Mouse (Mus musculus): ENCODE measurements at regions not wholly inside any gene's neighbourhood (a gene's known extent, or its start where the extent isn't known, plus 50 kb on each side); places are given as distances from the start of the nearest gene placed in this dataset.

- in situ Hi-C loops (cut with MboI; ENCODE audit: low pct_unique_long_range_greater_than_20kb in 1 of 2, low sequenced_read_pairs in 2 of 2, unreplicated experiment in 1 of 2): no loop called here
Observed at GRCm38 (mm10) chr8:30602421-30602820, 2826.1 kb upstream of the 5930422O12Rik start.

- in situ Hi-C loops (cut with MboI; ENCODE audit: low pct_unique_long_range_greater_than_20kb in 1 of 2, low sequenced_read_pairs in 2 of 2, unreplicated experiment in 1 of 2): no loop called here
Observed at GRCm38 (mm10) chr8:30630332-30630731, 2798.2 kb upstream of the 5930422O12Rik start.

GRCm38 (mm10) chr8:30636791-30637190, 2791.7 kb upstream of the 5930422O12Rik start:
- in situ Hi-C loops (cut with MboI; ENCODE audit: low pct_unique_long_range_greater_than_20kb in 1 of 2, low sequenced_read_pairs in 2 of 2, unreplicated experiment in 1 of 2): no loop called here

- in situ Hi-C loops (cut with MboI; ENCODE audit: low pct_unique_long_range_greater_than_20kb in 1 of 2, low sequenced_read_pairs in 2 of 2, unreplicated experiment in 1 of 2): no loop called here
Observed at GRCm38 (mm10) chr8:30642866-30643690, 2785.4 kb upstream of the 5930422O12Rik start.

- in situ Hi-C loops (cut with MboI; ENCODE audit: low pct_unique_long_range_greater_than_20kb in 1 of 2, low sequenced_read_pairs in 2 of 2, unreplicated experiment in 1 of 2): no loop called here
Observed at GRCm38 (mm10) chr8:30648497-30648896, 2780.0 kb upstream of the 5930422O12Rik start.

GRCm38 (mm10) chr8:30655749-30656241, 2772.7 kb upstream of the 5930422O12Rik start:
- in situ Hi-C loops (cut with MboI; ENCODE audit: low pct_unique_long_range_greater_than_20kb in 1 of 2, low sequenced_read_pairs in 2 of 2, unreplicated experiment in 1 of 2): no loop called here

GRCm38 (mm10) chr8:30661261-30661660, 2767.2 kb upstream of the 5930422O12Rik start:
- in situ Hi-C loops (cut with MboI; ENCODE audit: low pct_unique_long_range_greater_than_20kb in 1 of 2, low sequenced_read_pairs in 2 of 2, unreplicated experiment in 1 of 2): no loop called here

GRCm38 (mm10) chr8:30669451-30669850, 2759.1 kb upstream of the 5930422O12Rik start:
- in situ Hi-C loops (cut with MboI; ENCODE audit: low pct_unique_long_range_greater_than_20kb in 1 of 2, low sequenced_read_pairs in 2 of 2, unreplicated experiment in 1 of 2): no loop called here

- in situ Hi-C loops (cut with MboI; ENCODE audit: low pct_unique_long_range_greater_than_20kb in 1 of 2, low sequenced_read_pairs in 2 of 2, unreplicated experiment in 1 of 2): no loop called here
Observed at GRCm38 (mm10) chr8:30677423-30677822, 2751.1 kb upstream of the 5930422O12Rik start.

- in situ Hi-C loops (cut with MboI; ENCODE audit: low pct_unique_long_range_greater_than_20kb in 1 of 2, low sequenced_read_pairs in 2 of 2, unreplicated experiment in 1 of 2): no loop called here
Observed at GRCm38 (mm10) chr8:30682169-30682568, 2746.3 kb upstream of the 5930422O12Rik start.

GRCm38 (mm10) chr8:30686539-30686938, 2742.0 kb upstream of the 5930422O12Rik start:
- in situ Hi-C loops (cut with MboI; ENCODE audit: low pct_unique_long_range_greater_than_20kb in 1 of 2, low sequenced_read_pairs in 2 of 2, unreplicated experiment in 1 of 2): no loop called here

GRCm38 (mm10) chr8:30694126-30694525, 2734.4 kb upstream of the 5930422O12Rik start:
- in situ Hi-C loops (cut with MboI; ENCODE audit: low pct_unique_long_range_greater_than_20kb in 1 of 2, low sequenced_read_pairs in 2 of 2, unreplicated experiment in 1 of 2): no loop called here

- in situ Hi-C loops (cut with MboI; ENCODE audit: low pct_unique_long_range_greater_than_20kb in 1 of 2, low sequenced_read_pairs in 2 of 2, unreplicated experiment in 1 of 2): no loop called here
Observed at GRCm38 (mm10) chr8:30716643-30717042, 2711.9 kb upstream of the 5930422O12Rik start.

GRCm38 (mm10) chr8:30730366-30730765, 2698.1 kb upstream of the 5930422O12Rik start:
- in situ Hi-C loops (cut with MboI; ENCODE audit: low pct_unique_long_range_greater_than_20kb in 1 of 2, low sequenced_read_pairs in 2 of 2, unreplicated experiment in 1 of 2): no loop called here

- in situ Hi-C loops (cut with MboI; ENCODE audit: low pct_unique_long_range_greater_than_20kb in 1 of 2, low sequenced_read_pairs in 2 of 2, unreplicated experiment in 1 of 2): no loop called here
Observed at GRCm38 (mm10) chr8:30732585-30733253, 2695.8 kb upstream of the 5930422O12Rik start.

GRCm38 (mm10) chr8:30733385-30733784, 2695.1 kb upstream of the 5930422O12Rik start:
- in situ Hi-C loops (cut with MboI; ENCODE audit: low pct_unique_long_range_greater_than_20kb in 1 of 2, low sequenced_read_pairs in 2 of 2, unreplicated experiment in 1 of 2): no loop called here

GRCm38 (mm10) chr8:30735338-30735737, 2693.2 kb upstream of the 5930422O12Rik start:
- in situ Hi-C loops (cut with MboI; ENCODE audit: low pct_unique_long_range_greater_than_20kb in 1 of 2, low sequenced_read_pairs in 2 of 2, unreplicated experiment in 1 of 2): no loop called here

GRCm38 (mm10) chr8:30735740-30736139, 2692.8 kb upstream of the 5930422O12Rik start:
- in situ Hi-C loops (cut with MboI; ENCODE audit: low pct_unique_long_range_greater_than_20kb in 1 of 2, low sequenced_read_pairs in 2 of 2, unreplicated experiment in 1 of 2): no loop called here

- in situ Hi-C loops (cut with MboI; ENCODE audit: low pct_unique_long_range_greater_than_20kb in 1 of 2, low sequenced_read_pairs in 2 of 2, unreplicated experiment in 1 of 2): no loop called here
Observed at GRCm38 (mm10) chr8:30746874-30747273, 2681.6 kb upstream of the 5930422O12Rik start.

Data from mouse embryonic stem cell (cell line).